Mouse (Mus musculus) layer of hippocampus, adult 2 months (tissue): ENCODE measurements around the gene Elovl1. TPM values are rescaled to one million over a fixed set of nuclear protein-coding genes. Genes with fewer than 3 reads are reported as not detected.

Experiments
- DNase-seq, 2 experiments: peaks; one replicate each; pipeline ENCODE4 v3.0.0; 2022; ENCODE audit warnings: low spot score in 2 of 2
- H3K27ac ChIP-seq: fragments of 200-600 bp; 2 replicates; pipeline ENCODE4 v1.8.1; 2022
- H3K4me3 ChIP-seq: fragments of 200-600 bp; 2 replicates; pipeline ENCODE4 v1.8.1; 2022; ENCODE audit warnings: mild to moderate bottlenecking
- CTCF ChIP-seq: fragments of 200-600 bp; conservative IDR thresholded peaks from 2 replicates; pipeline ENCODE4 v1.8.1; 2022; ENCODE audit warnings: antibody characterized with exemption, mild to moderate bottlenecking, moderate library complexity
- total RNA-seq, 2 experiments: library from RNA; stranded (reverse); gene quantifications; 2 replicates each; pipeline ENCODE4 v1.2.3; 2021

The Elovl1 gene
- total RNA-seq, 2 experiments from 2014 or later, result 20.8 to 22.9 TPM

DNA sequence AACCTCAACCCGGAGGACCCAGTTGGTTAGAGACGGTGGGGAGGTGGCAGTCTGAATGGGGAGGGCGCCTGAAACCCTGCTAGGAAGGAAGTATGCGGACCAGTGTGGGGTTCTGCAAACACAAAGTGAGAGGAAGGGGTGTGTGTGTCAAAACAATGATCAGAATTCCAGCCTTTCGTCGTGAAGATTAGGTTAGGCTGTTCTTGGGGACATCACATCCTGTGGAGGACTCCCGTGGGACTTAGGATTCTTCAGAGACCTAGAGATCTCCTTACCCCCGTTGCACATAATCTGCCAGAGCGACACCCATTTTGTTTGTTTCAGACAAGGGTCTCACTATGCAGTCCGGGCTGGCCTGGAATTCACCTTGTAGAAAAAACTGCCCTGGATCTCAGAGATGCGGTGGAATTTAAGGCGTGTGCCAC, 9.9 kb downstream of the Elovl1 start:
- H3K4me3 ChIP-seq, result peak overlapping the region; percentile 52
- TF ChIP-seq CTCF, result no peak
- peak overlapping the region; percentile 74; the same call in 1 of the 2 replicates for H3K27ac ChIP-seq
- DNase-seq, result no peak

DNA sequence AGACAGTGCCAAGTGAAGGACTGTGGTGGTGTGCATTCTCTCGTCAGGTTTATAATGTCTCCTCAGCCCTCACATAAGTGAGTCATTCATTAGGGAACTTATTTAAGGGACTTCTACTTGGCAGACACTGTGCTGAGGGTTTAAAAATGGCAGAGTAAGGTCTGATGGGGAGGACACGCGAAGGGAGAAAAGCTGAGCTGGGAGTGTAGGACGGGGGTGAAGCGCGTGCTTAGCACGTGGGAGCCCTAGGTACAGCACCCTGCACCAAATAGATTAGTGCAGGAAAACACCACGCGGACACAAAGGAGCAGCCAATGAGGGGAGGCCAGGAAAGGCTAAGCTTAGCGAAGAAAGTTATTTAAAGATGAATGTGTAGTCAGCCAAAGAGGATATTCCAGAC, 17.2 kb downstream of the Elovl1 start:
- no peak for DNase-seq
- TF ChIP-seq CTCF, result no peak
- Histone ChIP-seq H3K4me3 (no peak overlapping the region), H3K27ac (no peak overlapping the region)

GRCm38 (mm10) chr4:118445781-118446414, 18.0 kb downstream of the Elovl1 start:
- no peak for TF ChIP-seq CTCF
- peak in 1 of 2 experiments; percentile 22 for DNase-seq
- H3K27ac ChIP-seq, result peak overlapping the region; percentile 71
- H3K4me3 ChIP-seq, result peak overlapping the region; percentile 47

- Histone ChIP-seq H3K27ac (peak overlapping the region; percentile 71), H3K4me3 (peak overlapping the region; percentile 47)
- peak; percentile 50 for TF ChIP-seq CTCF
- no peak for DNase-seq
These were observed 18.7 kb downstream of the Elovl1 start for GRCm38 (mm10) chr4:118446415-118447153.

DNA sequence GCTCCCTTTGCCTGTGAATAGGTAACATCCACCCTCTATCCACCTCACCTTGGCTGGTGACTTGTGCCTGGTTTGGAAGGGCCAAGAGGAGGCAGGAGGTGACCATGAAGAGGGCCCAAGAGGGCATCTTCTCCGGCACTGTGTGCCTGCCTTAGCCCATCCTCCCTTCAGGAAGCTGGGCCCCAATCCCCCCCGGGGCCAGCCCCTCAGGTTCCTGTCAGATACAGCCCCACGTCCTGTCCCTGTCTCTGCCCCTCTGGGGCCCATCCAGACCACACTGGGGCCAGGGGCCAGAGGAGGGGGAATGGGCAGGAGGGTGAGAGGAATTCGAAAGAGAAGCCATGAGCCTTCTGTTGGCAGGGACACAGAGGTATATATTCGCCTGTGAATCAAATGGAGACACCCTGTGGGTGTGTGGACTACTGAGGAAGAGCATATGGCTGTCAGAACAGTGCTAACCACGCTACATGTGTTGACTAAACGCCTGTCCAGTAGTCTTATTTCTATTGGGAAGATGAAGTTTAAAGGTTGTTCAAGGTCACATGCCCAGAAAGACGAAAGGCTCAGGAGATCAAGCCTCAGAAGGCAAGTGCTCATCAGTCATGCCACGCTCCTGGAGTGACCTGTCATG, 29.6 kb downstream of the Elovl1 start, which contains the start of gene Mpl:
Gene Mpl (minus strand): TSS at position 169 of the 631 bp plus-strand sequence.
- no peak within 1 kb of the TSS for H3K27ac ChIP-seq
- no peak for DNase-seq
- TF ChIP-seq CTCF, result no peak
- H3K4me3 ChIP-seq, result no peak within 1 kb of the TSS

GRCm38 (mm10) chr4:118464956-118465355, 37.1 kb downstream of the Elovl1 start:
- Histone ChIP-seq H3K27ac (no peak overlapping the region), H3K4me3 (no peak overlapping the region)
- no peak for DNase-seq
- no peak for TF ChIP-seq CTCF

- Histone ChIP-seq H3K4me3 (no peak overlapping the region), H3K27ac (no peak overlapping the region)
- no peak for DNase-seq
- TF ChIP-seq CTCF, result no peak
These were observed 37.8 kb downstream of the Elovl1 start for GRCm38 (mm10) chr4:118465697-118466163.

DNA sequence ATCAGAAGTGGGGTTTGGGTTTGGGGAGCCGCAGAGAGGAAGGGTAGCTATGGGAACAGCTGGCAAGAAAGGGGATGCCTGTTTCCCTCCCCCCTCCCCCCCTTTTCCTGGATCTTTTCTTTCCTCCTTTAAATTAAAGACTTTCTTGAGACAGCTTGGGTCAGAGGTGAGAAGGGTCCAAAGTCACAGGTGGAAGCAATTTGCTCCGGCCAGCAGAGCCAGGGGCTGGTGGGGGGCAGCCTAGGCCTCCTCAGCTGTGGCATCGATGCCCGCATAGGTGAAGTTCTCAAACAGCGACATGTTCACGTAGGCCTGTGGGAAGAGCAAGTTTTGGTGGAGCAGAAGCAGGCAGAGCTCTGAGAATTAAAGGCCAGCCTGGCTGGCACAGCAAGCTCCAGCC, 43.4 kb downstream of the Elovl1 start:
- Histone ChIP-seq H3K27ac (no peak overlapping the region), H3K4me3 (no peak overlapping the region)
- no peak for TF ChIP-seq CTCF
- no peak for DNase-seq

- no peak for TF ChIP-seq CTCF
- H3K4me3 ChIP-seq, result no peak overlapping the region
- no peak for DNase-seq
- H3K27ac ChIP-seq, result no peak overlapping the region
These were observed 44.8 kb downstream of the Elovl1 start for GRCm38 (mm10) chr4:118472687-118473086.

- Histone ChIP-seq H3K27ac (no peak overlapping the region), H3K4me3 (no peak overlapping the region)
- DNase-seq, result no peak
- no peak for TF ChIP-seq CTCF
These were observed 49.1 kb downstream of the Elovl1 start for GRCm38 (mm10) chr4:118476773-118477530.

Other genes starting within 250 kb of the Elovl1 start
- gene Kdm4a, start 248.1 kb upstream of the Elovl1 start, total RNA-seq, result 10 to 100 TPM; 48.8 to 50.1 TPM
- 10 to 100 TPM; 69.8 to 73.0 TPM for gene Ptprf, start 136.7 kb upstream of the Elovl1 start, total RNA-seq
- gene Szt2, start 18.8 kb upstream of the Elovl1 start, total RNA-seq, result 10 to 100 TPM; 41.7 to 46.9 TPM
- 10 to 100 TPM; 56.4 to 56.6 TPM for gene Med8, start 18.8 kb upstream of the Elovl1 start, total RNA-seq
- gene Cdc20, start 9.3 kb downstream of the Elovl1 start, total RNA-seq, result 1 to 10 TPM; 1.1 to 1.3 TPM
- gene Mpl, start 29.4 kb downstream of the Elovl1 start, total RNA-seq, result under 1 TPM in 1 of 2 experiments, not detected in 1; 0.20 TPM
- 1 to 10 TPM; 7.0 to 9.3 TPM for gene Tie1, start 62.0 kb downstream of the Elovl1 start, total RNA-seq
- not detected for gene 2610528J11Rik, start 98.9 kb downstream of the Elovl1 start, total RNA-seq
- 1 to 10 TPM; 5.7 to 6.1 TPM for gene Tmem125, start 116.0 kb downstream of the Elovl1 start, total RNA-seq
- gene Cfap57, start 192.7 kb downstream of the Elovl1 start, total RNA-seq, result under 1 TPM; 0.56 to 0.72 TPM
- gene Ebna1bp2, start 192.7 kb downstream of the Elovl1 start, total RNA-seq, result 10 to 100 TPM; 56.5 to 58.8 TPM
- not detected for gene Olfr62, start 230.9 kb downstream of the Elovl1 start, total RNA-seq